Mouse (Mus musculus): ENCODE results near the gene Scn5a. TPM values are rescaled to one million over a fixed set of nuclear protein-coding genes. Genes with fewer than 3 reads are reported as not detected.

The Scn5a gene
- polyA plus RNA-seq, 1 experiment from 2014 or later, result 0.22 TPM

DNA sequence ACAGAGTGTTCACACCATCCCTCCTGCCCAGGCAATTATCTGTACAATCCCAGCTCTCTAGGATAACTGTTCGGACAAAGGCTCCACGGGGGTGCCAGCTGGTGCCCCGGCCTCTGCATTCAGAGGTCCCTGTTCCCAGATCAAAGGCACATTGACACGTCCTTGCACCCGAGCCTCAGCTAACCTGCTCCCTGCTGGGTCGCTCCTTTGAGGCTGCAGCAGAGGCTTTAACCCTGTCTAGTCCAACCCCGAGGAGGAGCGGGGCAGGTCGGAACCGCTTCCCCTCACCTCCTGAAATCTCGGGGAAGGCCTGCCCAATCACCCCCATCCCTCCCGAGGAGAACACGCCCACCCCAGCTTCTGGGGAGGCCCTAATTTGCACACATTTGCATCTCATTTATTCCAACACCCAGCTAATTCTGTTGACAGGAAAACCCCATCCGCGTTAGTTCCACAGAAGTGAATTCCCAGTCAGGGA, 7.4 kb downstream of the Scn5a start:
- Histone ChIP-seq H3K4me3 (replicated peaks; ENCODE audit: low read length) (no peak overlapping the region), H3K9ac (ENCODE audit: low read length) (no peak overlapping the region), H3K27me3 (ENCODE audit: control insufficient read depth, insufficient read depth, low read length) (peaks cover 38% of the 10 kb centered on the region), H3K4me2 (ENCODE audit: low read depth, low read length) (no peak overlapping the region), H3K4me1 (ENCODE audit: control insufficient read depth, insufficient read depth, low read length) (no peaks in the 10 kb centered on the region), H3K9me3 (replicated peaks; ENCODE audit: control insufficient read depth, low read length) (no peaks in the 10 kb centered on the region; the same call in 1 of the 2 replicates), H3K27ac (ENCODE audit: low read length) (no peak overlapping the region), H3K36me3 (ENCODE audit: control insufficient read depth, insufficient read depth, low read length) (no peaks in the 10 kb centered on the region)
- ATAC-seq (ENCODE audit: insufficient read depth, low FRiP score), result no peak
- WGBS, result 6% methylated on average over 15 of the region's 15 CpGs

- Histone ChIP-seq H3K4me3 (replicated peaks; ENCODE audit: low read length) (no peak overlapping the region), H3K27me3 (ENCODE audit: control insufficient read depth, insufficient read depth, low read length) (peaks cover 31% of the 10 kb centered on the region), H3K4me1 (ENCODE audit: control insufficient read depth, insufficient read depth, low read length) (no peaks in the 10 kb centered on the region), H3K27ac (ENCODE audit: low read length) (no peak overlapping the region), H3K9me3 (replicated peaks; ENCODE audit: control insufficient read depth, low read length) (no peaks in the 10 kb centered on the region; the same call in 1 of the 2 replicates), H3K36me3 (ENCODE audit: control insufficient read depth, insufficient read depth, low read length) (no peaks in the 10 kb centered on the region), H3K4me2 (ENCODE audit: low read depth, low read length) (no peak overlapping the region), H3K9ac (ENCODE audit: low read length) (no peak overlapping the region)
- 22% methylated on average over 9 of the region's 9 CpGs for WGBS
- no peak for ATAC-seq (ENCODE audit: insufficient read depth, low FRiP score)
Observed at GRCm38 (mm10) chr9:119570652-119571051, 8.2 kb downstream of the Scn5a start.

GRCm38 (mm10) chr9:119568732-119569131, 10.1 kb downstream of the Scn5a start:
- Histone ChIP-seq H3K27me3 (ENCODE audit: control insufficient read depth, insufficient read depth, low read length) (peaks cover 25% of the 10 kb centered on the region), H3K4me2 (ENCODE audit: low read depth, low read length) (no peak overlapping the region), H3K9me3 (replicated peaks; ENCODE audit: control insufficient read depth, low read length) (no peaks in the 10 kb centered on the region; the same call in 1 of the 2 replicates), H3K4me3 (replicated peaks; ENCODE audit: low read length) (no peak overlapping the region), H3K4me1 (ENCODE audit: control insufficient read depth, insufficient read depth, low read length) (no peaks in the 10 kb centered on the region), H3K36me3 (ENCODE audit: control insufficient read depth, insufficient read depth, low read length) (no peaks in the 10 kb centered on the region), H3K9ac (ENCODE audit: low read length) (no peak overlapping the region), H3K27ac (ENCODE audit: low read length) (no peak overlapping the region)
- no peak for ATAC-seq (ENCODE audit: insufficient read depth, low FRiP score)
- WGBS, result 69% methylated on average over 8 of the region's 8 CpGs

GRCm38 (mm10) chr9:119567800-119568199, 11.0 kb downstream of the Scn5a start:
- Histone ChIP-seq H3K27me3 (ENCODE audit: control insufficient read depth, insufficient read depth, low read length) (peaks cover 22% of the 10 kb centered on the region), H3K36me3 (ENCODE audit: control insufficient read depth, insufficient read depth, low read length) (no peaks in the 10 kb centered on the region), H3K27ac (ENCODE audit: low read length) (no peak overlapping the region), H3K9ac (ENCODE audit: low read length) (no peak overlapping the region), H3K4me3 (replicated peaks; ENCODE audit: low read length) (no peak overlapping the region), H3K4me1 (ENCODE audit: control insufficient read depth, insufficient read depth, low read length) (no peaks in the 10 kb centered on the region), H3K9me3 (replicated peaks; ENCODE audit: control insufficient read depth, low read length) (no peaks in the 10 kb centered on the region; the same call in 1 of the 2 replicates), H3K4me2 (ENCODE audit: low read depth, low read length) (no peak overlapping the region)
- WGBS, result 83% methylated on average over 5 of the region's 5 CpGs
- no peak for ATAC-seq (ENCODE audit: insufficient read depth, low FRiP score)

GRCm38 (mm10) chr9:119566214-119566613, 12.6 kb downstream of the Scn5a start:
- H3K27me3 ChIP-seq (ENCODE audit: control insufficient read depth, insufficient read depth, low read length), result peaks cover 7% of the 10 kb centered on the region; the same call in 1 of the 2 replicates
- ATAC-seq (ENCODE audit: insufficient read depth, low FRiP score), result peak; percentile 44; the same call in 1 of the 2 replicates
- H3K4me1 ChIP-seq (ENCODE audit: control insufficient read depth, insufficient read depth, low read length), result no peaks in the 10 kb centered on the region
- no peak overlapping the region for H3K4me2 ChIP-seq (ENCODE audit: low read depth, low read length)
- no peak overlapping the region for H3K9ac ChIP-seq (ENCODE audit: low read length)
- no peaks in the 10 kb centered on the region for H3K36me3 ChIP-seq (ENCODE audit: control insufficient read depth, insufficient read depth, low read length)
- H3K9me3 ChIP-seq (replicated peaks; ENCODE audit: control insufficient read depth, low read length), result no peaks in the 10 kb centered on the region; the same call in 1 of the 2 replicates
- H3K27ac ChIP-seq (ENCODE audit: low read length), result no peak overlapping the region
- H3K4me3 ChIP-seq (replicated peaks; ENCODE audit: low read length), result no peak overlapping the region
- whole genome bisulfite sequencing, result 13% methylated on average over 10 of the region's 10 CpGs

- Histone ChIP-seq H3K4me1 (ENCODE audit: control insufficient read depth, insufficient read depth, low read length) (no peaks in the 10 kb centered on the region), H3K36me3 (ENCODE audit: control insufficient read depth, insufficient read depth, low read length) (no peaks in the 10 kb centered on the region), H3K4me3 (replicated peaks; ENCODE audit: low read length) (no peak overlapping the region), H3K9me3 (replicated peaks; ENCODE audit: control insufficient read depth, low read length) (no peaks in the 10 kb centered on the region; the same call in 1 of the 2 replicates), H3K4me2 (ENCODE audit: low read depth, low read length) (no peak overlapping the region), H3K27me3 (ENCODE audit: control insufficient read depth, insufficient read depth, low read length) (no peaks in the 10 kb centered on the region; the same call in 1 of the 2 replicates), H3K9ac (ENCODE audit: low read length) (no peak overlapping the region), H3K27ac (ENCODE audit: low read length) (no peak overlapping the region)
- 69% methylated on average over 6 of the region's 6 CpGs for WGBS
- ATAC-seq (ENCODE audit: insufficient read depth, low FRiP score), result no peak
Observed at GRCm38 (mm10) chr9:119564803-119565202, 14.0 kb downstream of the Scn5a start.

- H3K4me3 ChIP-seq (replicated peaks; ENCODE audit: low read length), result no peak overlapping the region
- no peak overlapping the region for H3K4me2 ChIP-seq (ENCODE audit: low read depth, low read length)
- WGBS, result 68% methylated on average over 6 of the region's 6 CpGs
- no peaks in the 10 kb centered on the region for H3K4me1 ChIP-seq (ENCODE audit: control insufficient read depth, insufficient read depth, low read length)
- no peaks in the 10 kb centered on the region; the same call in 1 of the 2 replicates for H3K27me3 ChIP-seq (ENCODE audit: control insufficient read depth, insufficient read depth, low read length)
- H3K9me3 ChIP-seq (replicated peaks; ENCODE audit: control insufficient read depth, low read length), result no peaks in the 10 kb centered on the region; the same call in 1 of the 2 replicates
- no peak for ATAC-seq (ENCODE audit: insufficient read depth, low FRiP score)
- no peaks in the 10 kb centered on the region for H3K36me3 ChIP-seq (ENCODE audit: control insufficient read depth, insufficient read depth, low read length)
- H3K9ac ChIP-seq (ENCODE audit: low read length), result no peak overlapping the region
- H3K27ac ChIP-seq (ENCODE audit: low read length), result no peak overlapping the region
Observed at GRCm38 (mm10) chr9:119563617-119564016, 15.2 kb downstream of the Scn5a start.

GRCm38 (mm10) chr9:119562256-119562655, 16.6 kb downstream of the Scn5a start:
- H3K4me3 ChIP-seq (replicated peaks; ENCODE audit: low read length), result no peak overlapping the region
- H3K27ac ChIP-seq (ENCODE audit: low read length), result no peak overlapping the region
- H3K4me2 ChIP-seq (ENCODE audit: low read depth, low read length), result no peak overlapping the region
- H3K9me3 ChIP-seq (replicated peaks; ENCODE audit: control insufficient read depth, low read length), result no peaks in the 10 kb centered on the region; the same call in 1 of the 2 replicates
- H3K36me3 ChIP-seq (ENCODE audit: control insufficient read depth, insufficient read depth, low read length), result no peaks in the 10 kb centered on the region
- H3K4me1 ChIP-seq (ENCODE audit: control insufficient read depth, insufficient read depth, low read length), result no peaks in the 10 kb centered on the region
- no peak for ATAC-seq (ENCODE audit: insufficient read depth, low FRiP score)
- no peaks in the 10 kb centered on the region for H3K27me3 ChIP-seq (ENCODE audit: control insufficient read depth, insufficient read depth, low read length)
- H3K9ac ChIP-seq (ENCODE audit: low read length), result no peak overlapping the region
- 63% methylated on average over 12 of the region's 12 CpGs for WGBS

DNA sequence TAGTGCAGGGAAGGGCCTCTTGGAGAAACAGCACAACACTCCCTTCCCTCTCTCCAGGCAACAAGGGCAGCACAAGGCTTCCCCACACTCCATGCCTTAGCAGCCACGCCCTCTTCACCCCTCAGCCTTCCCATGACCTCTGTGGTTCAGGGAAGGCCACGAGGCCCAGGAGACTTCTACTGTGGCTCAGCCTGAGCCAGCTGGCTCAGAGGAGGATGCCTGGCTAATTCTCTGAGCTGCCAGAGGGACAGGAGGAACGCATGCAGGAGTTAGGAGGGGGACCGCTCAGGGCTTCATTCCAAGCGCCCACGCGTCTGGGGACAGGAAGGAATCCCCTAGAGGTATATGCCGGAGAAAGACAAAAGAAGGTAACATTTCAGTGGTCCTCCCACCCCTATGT, 17.1 kb downstream of the Scn5a start:
- no peak for ATAC-seq (ENCODE audit: insufficient read depth, low FRiP score)
- Histone ChIP-seq H3K9me3 (replicated peaks; ENCODE audit: control insufficient read depth, low read length) (no peaks in the 10 kb centered on the region), H3K4me3 (replicated peaks; ENCODE audit: low read length) (no peak overlapping the region), H3K27me3 (ENCODE audit: control insufficient read depth, insufficient read depth, low read length) (no peaks in the 10 kb centered on the region), H3K36me3 (ENCODE audit: control insufficient read depth, insufficient read depth, low read length) (no peaks in the 10 kb centered on the region), H3K4me2 (ENCODE audit: low read depth, low read length) (no peak overlapping the region), H3K4me1 (ENCODE audit: control insufficient read depth, insufficient read depth, low read length) (no peaks in the 10 kb centered on the region), H3K27ac (ENCODE audit: low read length) (no peak overlapping the region), H3K9ac (ENCODE audit: low read length) (no peak overlapping the region)
- WGBS, result 62% methylated on average over 8 of the region's 8 CpGs
